Mouse (Mus musculus): Measurements from ENCODE around the gene Gpr37l1. TPM values are rescaled to one million over a fixed set of nuclear protein-coding genes. Genes with fewer than 3 reads are reported as not detected.

The Gpr37l1 gene
- polyA plus RNA-seq, 1 experiment from 2014 or later = 0.68 TPM

DNA sequence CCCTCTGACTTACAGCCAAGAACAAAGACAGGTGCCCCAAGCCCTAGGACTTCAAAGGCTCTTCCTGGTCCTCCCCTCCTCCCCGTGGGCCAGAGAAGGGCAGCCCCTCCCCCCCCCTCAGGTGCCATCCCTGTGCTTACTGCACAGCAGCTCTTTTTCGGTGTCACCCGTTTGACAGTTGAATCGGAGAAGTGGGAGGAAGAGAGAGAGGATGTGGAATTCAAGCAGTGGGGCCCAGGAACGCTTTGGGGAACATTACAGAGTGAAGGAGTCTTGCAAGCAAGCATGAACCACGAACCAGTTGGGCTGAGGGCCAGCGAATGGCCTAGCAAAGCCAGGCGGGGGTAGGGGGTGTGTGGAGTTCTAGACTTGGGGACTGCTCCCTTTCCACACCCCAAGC lies 35.9 kb downstream of the Gpr37l1 start:
- no peak for ATAC-seq (ENCODE audit: low FRiP score)

DNA sequence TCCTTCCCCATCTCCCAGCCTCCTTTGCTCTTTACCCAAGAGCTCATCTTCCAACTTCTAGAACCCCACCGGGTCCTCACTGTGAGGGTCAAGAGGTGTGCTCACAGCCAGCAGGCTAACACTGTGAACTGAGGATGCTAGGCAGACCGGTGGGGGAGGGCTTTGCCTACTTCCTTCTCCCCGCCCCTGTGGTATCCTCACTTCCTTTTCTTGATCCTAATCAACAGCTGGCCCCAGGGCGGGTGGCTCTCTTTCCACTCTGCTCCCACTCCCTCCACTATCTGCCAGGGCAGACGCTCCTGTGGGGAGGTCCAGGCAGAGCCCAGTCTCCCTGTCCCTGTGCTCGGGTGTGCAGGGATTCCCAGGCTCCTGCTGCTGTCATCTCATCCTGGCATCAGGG lies 36.4 kb downstream of the Gpr37l1 start:
- Histone ChIP-seq H3K9ac (no peak overlapping the region), H3K4me2 (replicated peaks) (no peak overlapping the region), H3K27me3 (ENCODE audit: control insufficient read depth, insufficient read depth, low read length) (no peaks in the 10 kb centered on the region), H3K36me3 (replicated peaks; ENCODE audit: control insufficient read depth, insufficient read depth) (no peaks in the 10 kb centered on the region), H3K9me3 (ENCODE audit: control insufficient read depth, low read length) (no peaks in the 10 kb centered on the region), H3K4me3 (replicated peaks; ENCODE audit: low read length) (no peak overlapping the region), H3K27ac (no peak overlapping the region), H3K4me1 (replicated peaks; ENCODE audit: control insufficient read depth, insufficient read depth, low read length) (0 out of 2 replicates have a peak, but pooled peaks cover 3% of the 10 kb centered on the region)
- DNase-seq (ENCODE audit: low spot score) = no peak
- 41% methylated on average over 6 of the region's 6 CpGs for WGBS
- ATAC-seq (ENCODE audit: low FRiP score) = no peak

More for the DNA sequence above, 35.9 kb downstream of the Gpr37l1 start:
- Histone ChIP-seq H3K27ac (no peak overlapping the region), H3K9ac (no peak overlapping the region), H3K27me3 (ENCODE audit: control insufficient read depth, insufficient read depth, low read length) (no peaks in the 10 kb centered on the region), H3K9me3 (ENCODE audit: control insufficient read depth, low read length) (no peaks in the 10 kb centered on the region), H3K4me3 (replicated peaks; ENCODE audit: low read length) (no peak overlapping the region), H3K4me1 (replicated peaks; ENCODE audit: control insufficient read depth, insufficient read depth, low read length) (no peaks in the 10 kb centered on the region), H3K36me3 (replicated peaks; ENCODE audit: control insufficient read depth, insufficient read depth) (no peaks in the 10 kb centered on the region), H3K4me2 (replicated peaks) (no peak overlapping the region)
- DNase-seq (ENCODE audit: low spot score) = no peak
- WGBS = 53% methylated on average over 8 of the region's 8 CpGs

DNA sequence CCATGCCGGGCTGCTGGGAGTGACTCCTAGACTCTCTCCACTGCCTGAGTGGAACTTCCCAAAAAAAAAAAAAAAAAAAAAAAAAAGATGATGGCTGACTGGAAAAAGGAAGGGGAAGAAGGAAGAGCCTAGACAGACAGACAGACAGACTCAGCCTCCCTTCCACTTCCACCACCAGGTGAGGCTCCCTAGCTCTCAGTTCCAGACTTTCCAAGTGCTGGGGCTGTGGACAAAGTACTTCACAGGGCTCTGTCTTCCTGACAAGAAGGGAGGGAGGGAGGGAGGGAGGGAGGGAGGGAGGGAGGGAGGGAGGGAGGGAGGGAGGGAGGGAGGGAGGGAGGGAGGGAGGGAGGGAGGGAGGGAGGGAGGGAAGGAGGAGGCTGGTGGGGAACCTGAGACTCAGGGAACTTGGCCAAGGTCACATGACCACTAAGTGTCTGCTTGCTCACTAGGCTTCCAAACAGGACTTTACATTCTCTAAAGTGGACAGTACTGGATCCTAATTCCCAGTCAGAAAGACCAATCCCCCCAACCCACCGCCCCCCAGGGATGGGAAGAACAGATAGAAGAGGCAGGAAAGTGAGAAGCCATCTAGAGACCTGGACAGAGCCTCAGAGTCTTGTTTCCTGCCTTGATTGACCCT lies 37.0 kb downstream of the Gpr37l1 start:
- H3K4me2 ChIP-seq (replicated peaks) = no peak overlapping the region
- H3K36me3 ChIP-seq (replicated peaks; ENCODE audit: control insufficient read depth, insufficient read depth) = no peaks in the 10 kb centered on the region
- 70% methylated on average over 2 of the region's 2 CpGs for WGBS

DNA sequence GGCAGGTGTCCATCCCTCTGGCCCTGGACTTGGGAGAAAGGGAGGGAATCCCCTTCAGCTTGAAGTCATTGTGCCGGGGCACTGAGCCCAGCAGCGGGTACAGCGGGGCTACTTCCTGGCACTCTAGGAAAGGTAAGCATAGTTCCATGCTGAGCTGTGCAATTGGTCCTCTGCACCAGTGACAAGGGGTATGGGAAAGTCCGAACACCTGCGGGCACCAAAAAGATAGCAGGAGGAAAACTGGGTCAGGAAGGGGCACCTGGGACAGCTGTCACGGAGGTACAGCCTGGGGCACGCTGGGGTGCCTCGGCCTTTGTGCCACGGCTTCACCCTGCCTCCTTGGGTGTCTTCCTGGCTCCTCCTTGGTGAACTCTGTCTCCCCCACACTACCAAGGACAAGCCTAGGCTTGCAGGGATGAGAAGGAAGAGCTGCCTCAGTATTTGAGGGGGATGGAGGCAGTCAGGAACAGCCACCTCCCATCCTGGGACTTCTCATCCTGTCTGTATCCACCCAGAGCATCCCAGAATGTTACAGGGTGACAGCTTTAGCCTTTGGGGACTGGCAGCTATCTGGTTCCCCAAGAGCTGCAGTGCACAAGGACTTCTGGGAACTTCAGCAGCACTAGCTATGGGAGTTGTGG lies 37.8 kb downstream of the Gpr37l1 start:
- WGBS = 61% methylated on average over 9 of the region's 9 CpGs
- Histone ChIP-seq H3K9ac (no peak overlapping the region), H3K27me3 (ENCODE audit: control insufficient read depth, insufficient read depth, low read length) (no peaks in the 10 kb centered on the region), H3K4me3 (replicated peaks; ENCODE audit: low read length) (no peak overlapping the region), H3K4me2 (replicated peaks) (no peak overlapping the region), H3K27ac (no peak overlapping the region), H3K36me3 (replicated peaks; ENCODE audit: control insufficient read depth, insufficient read depth) (no peaks in the 10 kb centered on the region), H3K9me3 (ENCODE audit: control insufficient read depth, low read length) (no peaks in the 10 kb centered on the region), H3K4me1 (replicated peaks; ENCODE audit: control insufficient read depth, insufficient read depth, low read length) (0 out of 2 replicates have a peak, but pooled peaks cover 3% of the 10 kb centered on the region)
- ATAC-seq (ENCODE audit: low FRiP score) = no peak
- no peak for DNase-seq (ENCODE audit: low spot score)

More for the DNA sequence above, 37.0 kb downstream of the Gpr37l1 start:
- Histone ChIP-seq H3K9ac (no peak overlapping the region), H3K27me3 (ENCODE audit: control insufficient read depth, insufficient read depth, low read length) (no peaks in the 10 kb centered on the region), H3K27ac (no peak overlapping the region), H3K4me1 (replicated peaks; ENCODE audit: control insufficient read depth, insufficient read depth, low read length) (0 out of 2 replicates have a peak, but pooled peaks cover 3% of the 10 kb centered on the region), H3K4me3 (replicated peaks; ENCODE audit: low read length) (no peak overlapping the region), H3K9me3 (ENCODE audit: control insufficient read depth, low read length) (no peaks in the 10 kb centered on the region)
- DNase-seq (ENCODE audit: low spot score) (no peak), ATAC-seq (ENCODE audit: low FRiP score) (no peak)

DNA sequence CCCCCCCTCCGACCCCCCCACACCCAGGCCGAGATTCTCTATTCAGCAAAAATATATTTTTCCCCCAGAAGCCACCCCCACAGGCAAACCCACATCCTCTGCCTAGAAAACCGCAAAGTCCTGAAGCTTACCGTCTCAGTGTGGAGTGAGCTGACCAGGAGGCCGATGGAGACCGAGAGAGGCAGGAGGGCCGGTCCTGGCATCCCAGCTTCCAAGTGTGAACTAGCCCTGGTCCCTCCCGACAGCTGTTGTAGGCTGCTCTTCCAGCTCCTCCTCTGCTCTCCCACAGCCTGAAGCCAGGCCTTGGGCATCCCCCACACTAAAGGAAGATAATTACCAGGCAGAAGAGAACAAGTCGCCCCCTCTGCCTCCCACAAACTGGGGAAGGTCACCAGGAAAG lies 38.5 kb downstream of the Gpr37l1 start:
- Histone ChIP-seq H3K4me1 (replicated peaks; ENCODE audit: control insufficient read depth, insufficient read depth, low read length) (0 out of 2 replicates have a peak, but pooled peaks cover 3% of the 10 kb centered on the region), H3K9ac (no peak overlapping the region), H3K36me3 (replicated peaks; ENCODE audit: control insufficient read depth, insufficient read depth) (no peaks in the 10 kb centered on the region), H3K9me3 (ENCODE audit: control insufficient read depth, low read length) (no peaks in the 10 kb centered on the region), H3K4me3 (replicated peaks; ENCODE audit: low read length) (no peak overlapping the region), H3K27ac (no peak overlapping the region), H3K4me2 (replicated peaks) (no peak overlapping the region), H3K27me3 (ENCODE audit: control insufficient read depth, insufficient read depth, low read length) (no peaks in the 10 kb centered on the region)
- ATAC-seq (ENCODE audit: low FRiP score) (no peak), DNase-seq (ENCODE audit: low spot score) (no peak)
- 31% methylated on average over 9 of the region's 9 CpGs for WGBS

DNA sequence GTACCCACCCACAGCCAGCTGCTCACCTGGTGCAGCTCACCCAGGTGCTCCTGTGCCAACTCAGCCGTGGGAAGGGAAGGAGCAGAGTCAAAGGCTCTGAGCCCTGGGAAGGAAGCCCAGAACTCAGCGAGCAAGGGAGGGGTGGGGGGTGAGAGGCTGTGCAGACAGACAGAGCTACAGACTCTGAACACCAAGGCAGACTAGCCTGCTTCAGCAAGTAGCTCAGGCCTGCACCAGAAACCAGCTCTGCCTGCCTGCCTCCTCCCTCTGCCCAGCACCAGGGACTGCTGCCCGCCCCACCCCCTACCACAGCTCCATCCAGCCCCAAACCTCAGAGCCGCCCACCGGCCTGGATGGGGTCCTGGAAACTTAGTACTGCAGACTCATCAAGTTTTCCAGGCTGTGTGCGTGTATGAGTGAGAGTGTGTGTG lies 39.5 kb downstream of the Gpr37l1 start:
- Histone ChIP-seq H3K9ac (no peak overlapping the region), H3K4me2 (replicated peaks) (no peak overlapping the region), H3K4me1 (replicated peaks; ENCODE audit: control insufficient read depth, insufficient read depth, low read length) (0 out of 2 replicates have a peak, but pooled peaks cover 3% of the 10 kb centered on the region), H3K4me3 (replicated peaks; ENCODE audit: low read length) (no peak overlapping the region), H3K27ac (no peak overlapping the region), H3K36me3 (replicated peaks; ENCODE audit: control insufficient read depth, insufficient read depth) (no peaks in the 10 kb centered on the region), H3K9me3 (ENCODE audit: control insufficient read depth, low read length) (no peaks in the 10 kb centered on the region), H3K27me3 (ENCODE audit: control insufficient read depth, insufficient read depth, low read length) (no peaks in the 10 kb centered on the region)
- no peak for ATAC-seq (ENCODE audit: low FRiP score)
- 52% methylated on average over 6 of the region's 6 CpGs for WGBS
- no peak for DNase-seq (ENCODE audit: low spot score)

DNA sequence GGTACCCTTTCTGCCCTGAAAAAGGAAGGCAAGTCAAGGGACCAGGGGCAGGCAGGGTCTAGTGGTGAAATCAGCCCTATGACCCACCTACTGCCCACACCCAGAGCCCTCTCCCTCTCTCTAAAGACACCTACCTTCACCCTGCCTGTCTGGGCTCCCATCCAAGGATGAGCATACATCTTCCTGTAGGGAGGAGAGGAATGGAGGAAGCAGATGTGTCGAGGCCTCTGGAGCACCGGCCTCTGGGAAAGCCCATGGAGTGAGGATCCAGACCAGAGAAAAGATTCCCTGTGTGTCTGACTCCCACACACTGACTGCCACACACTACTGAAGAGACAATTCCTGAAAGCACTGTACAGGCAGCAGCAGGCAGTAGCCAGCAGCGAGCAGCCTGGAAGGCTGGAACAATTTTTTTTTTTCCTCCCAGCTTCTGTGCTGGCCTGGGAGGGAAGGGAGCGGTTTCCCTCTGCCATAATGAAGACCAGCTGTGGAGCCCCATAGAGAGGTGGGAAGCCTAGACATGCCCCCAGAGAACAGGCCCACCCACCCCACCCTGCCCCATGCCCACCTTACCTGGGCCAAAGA lies 40.9 kb downstream of the Gpr37l1 start:
- Histone ChIP-seq H3K4me3 (replicated peaks; ENCODE audit: low read length) (no peak overlapping the region), H3K9ac (no peak overlapping the region), H3K27me3 (ENCODE audit: control insufficient read depth, insufficient read depth, low read length) (no peaks in the 10 kb centered on the region), H3K27ac (no peak overlapping the region), H3K4me2 (replicated peaks) (no peak overlapping the region), H3K4me1 (replicated peaks; ENCODE audit: control insufficient read depth, insufficient read depth, low read length) (0 out of 2 replicates have a peak, but pooled peaks cover 3% of the 10 kb centered on the region), H3K9me3 (ENCODE audit: control insufficient read depth, low read length) (no peaks in the 10 kb centered on the region), H3K36me3 (replicated peaks; ENCODE audit: control insufficient read depth, insufficient read depth) (no peaks in the 10 kb centered on the region)
- WGBS = 56% methylated on average over 4 of the region's 4 CpGs
- DNase-seq (ENCODE audit: low spot score) (no peak), ATAC-seq (ENCODE audit: low FRiP score) (0 out of 2 replicates have a peak, but pooled peaks have one; percentile 14)

DNA sequence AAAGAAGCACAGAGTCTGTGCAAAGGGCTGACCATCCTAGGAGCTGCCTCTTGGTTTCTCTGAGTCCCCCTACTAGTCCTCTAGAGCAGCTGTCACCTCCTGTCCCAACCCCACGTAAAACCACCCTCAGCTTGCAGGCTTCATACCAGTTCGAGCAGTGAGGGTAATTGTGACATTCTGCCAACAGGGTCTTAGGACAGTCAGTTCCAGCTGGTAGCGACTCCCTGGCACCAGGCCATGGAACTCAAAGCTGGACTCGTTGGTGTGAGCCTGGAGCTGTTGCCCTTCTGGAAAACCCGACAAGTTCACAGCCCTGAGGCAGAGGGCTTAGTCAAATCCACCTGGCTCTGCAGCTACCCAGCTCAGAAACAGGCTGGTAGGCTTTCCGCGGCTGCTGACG lies 41.5 kb downstream of the Gpr37l1 start:
- no peak for ATAC-seq (ENCODE audit: low FRiP score)
- DNase-seq (ENCODE audit: low spot score) = peak; percentile 45
- Histone ChIP-seq H3K4me2 (replicated peaks) (no peak overlapping the region), H3K4me3 (replicated peaks; ENCODE audit: low read length) (no peak overlapping the region), H3K27ac (no peak overlapping the region), H3K9ac (no peak overlapping the region), H3K36me3 (replicated peaks; ENCODE audit: control insufficient read depth, insufficient read depth) (no peaks in the 10 kb centered on the region), H3K4me1 (replicated peaks; ENCODE audit: control insufficient read depth, insufficient read depth, low read length) (0 out of 2 replicates have a peak, but pooled peaks cover 3% of the 10 kb centered on the region), H3K9me3 (ENCODE audit: control insufficient read depth, low read length) (no peaks in the 10 kb centered on the region), H3K27me3 (ENCODE audit: control insufficient read depth, insufficient read depth, low read length) (no peaks in the 10 kb centered on the region)
- 61% methylated on average over 8 of the region's 8 CpGs for WGBS

DNA sequence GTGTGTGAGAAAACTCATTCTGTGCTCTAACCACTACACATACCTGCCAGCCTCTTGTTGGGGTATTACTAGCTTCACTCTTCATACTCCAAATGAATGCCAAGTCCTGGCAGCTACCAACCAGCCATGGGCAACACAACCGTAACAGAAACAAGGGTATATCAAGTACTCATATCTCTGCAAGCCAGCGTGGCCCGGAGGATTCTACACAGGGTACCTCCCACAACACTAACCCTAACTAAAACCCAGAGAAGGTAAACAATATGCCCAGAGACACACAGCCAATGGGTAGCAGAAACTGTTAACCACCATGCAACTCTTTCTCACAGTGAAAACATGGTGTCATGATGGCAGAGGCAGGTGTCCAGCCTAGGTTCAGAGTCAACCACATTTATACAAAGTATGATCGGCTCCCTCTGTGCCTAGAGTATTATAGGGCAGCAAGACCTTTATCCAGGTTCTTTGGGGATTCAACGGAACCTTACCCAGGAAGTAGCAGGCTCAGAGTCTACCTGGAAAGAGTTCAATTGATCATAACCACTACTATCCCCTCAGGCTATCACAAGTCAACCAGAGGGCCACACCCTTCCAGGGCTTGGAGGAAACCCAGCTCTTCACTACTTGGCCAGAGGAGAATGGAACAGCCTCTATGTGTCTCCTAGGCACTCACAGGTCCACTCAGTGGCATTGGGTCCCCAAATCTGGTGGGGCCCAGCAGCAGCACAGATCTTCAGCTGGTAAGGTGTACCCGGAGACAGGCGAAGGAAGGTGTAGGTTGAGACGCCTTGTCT lies 42.7 kb downstream of the Gpr37l1 start:
- no peaks in the 10 kb centered on the region for H3K9me3 ChIP-seq (ENCODE audit: control insufficient read depth, low read length)
- no peak for ATAC-seq (ENCODE audit: low FRiP score)
- H3K4me2 ChIP-seq (replicated peaks) = no peak overlapping the region
- no peak overlapping the region for H3K4me3 ChIP-seq (replicated peaks; ENCODE audit: low read length)
- WGBS = 92% methylated on average over 8 of the region's 8 CpGs
- no peak overlapping the region for H3K9ac ChIP-seq
- H3K27ac ChIP-seq = no peak overlapping the region
- H3K27me3 ChIP-seq (ENCODE audit: control insufficient read depth, insufficient read depth, low read length) = no peaks in the 10 kb centered on the region
- 0 out of 2 replicates have a peak, but pooled peaks cover 3% of the 10 kb centered on the region for H3K4me1 ChIP-seq (replicated peaks; ENCODE audit: control insufficient read depth, insufficient read depth, low read length)
- DNase-seq (ENCODE audit: low spot score) = no peak
- no peaks in the 10 kb centered on the region for H3K36me3 ChIP-seq (replicated peaks; ENCODE audit: control insufficient read depth, insufficient read depth)
